Mouse (Mus musculus): Measurements from ENCODE around the gene Eps8l1.

The Eps8l1 gene

GRCm38 (mm10) chr7:4478021-4478795, 17.7 kb downstream of the Eps8l1 start:
- DNase-seq (ENCODE audit: low spot score in 2 of 2) = peak; percentile 35 to 64

- no peak for DNase-seq (ENCODE audit: low spot score in 2 of 2)
Observed at GRCm38 (mm10) chr7:4478796-4479291, 18.4 kb downstream of the Eps8l1 start.

- DNase-seq (ENCODE audit: low spot score in 2 of 2) = peak in 1 of 2 experiments; percentile 29
Observed at GRCm38 (mm10) chr7:4479674-4480073, 19.2 kb downstream of the Eps8l1 start.

GRCm38 (mm10) chr7:4482281-4482680, 21.8 kb downstream of the Eps8l1 start:
- no peak for DNase-seq (ENCODE audit: low spot score in 2 of 2)

GRCm38 (mm10) chr7:4491308-4491707, 30.8 kb downstream of the Eps8l1 start:
- DNase-seq (ENCODE audit: low spot score in 2 of 2) = no peak

GRCm38 (mm10) chr7:4492284-4493224, 32.1 kb downstream of the Eps8l1 start:
- no peak for DNase-seq (ENCODE audit: low spot score in 2 of 2)

- DNase-seq (ENCODE audit: low spot score in 2 of 2) = no peak
Observed at GRCm38 (mm10) chr7:4493991-4494390, 33.5 kb downstream of the Eps8l1 start.

GRCm38 (mm10) chr7:4496468-4496867, 36.0 kb downstream of the Eps8l1 start:
- DNase-seq (ENCODE audit: low spot score in 2 of 2) = no peak

GRCm38 (mm10) chr7:4497271-4497903, 36.9 kb downstream of the Eps8l1 start:
- no peak for DNase-seq (ENCODE audit: low spot score in 2 of 2)

GRCm38 (mm10) chr7:4498251-4498650, 37.8 kb downstream of the Eps8l1 start:
- DNase-seq (ENCODE audit: low spot score in 2 of 2) = peak in 1 of 2 experiments; percentile 45

- no peak for DNase-seq (ENCODE audit: low spot score in 2 of 2)
Observed at GRCm38 (mm10) chr7:4499034-4499433, 38.6 kb downstream of the Eps8l1 start.

GRCm38 (mm10) chr7:4500892-4501471, 40.5 kb downstream of the Eps8l1 start:
- peak; percentile 36 to 62 for DNase-seq (ENCODE audit: low spot score in 2 of 2)

- peak; percentile 85 to 94 for DNase-seq (ENCODE audit: low spot score in 2 of 2)
Observed at GRCm38 (mm10) chr7:4501558-4502397, 41.3 kb downstream of the Eps8l1 start, which contains the start of gene Ppp1r12c. TSS of gene Ppp1r12c (minus strand) at chr7:4501680.

GRCm38 (mm10) chr7:4502421-4503090, 42.1 kb downstream of the Eps8l1 start:
- DNase-seq (ENCODE audit: low spot score in 2 of 2) = no peak

- DNase-seq (ENCODE audit: low spot score in 2 of 2) = no peak
Observed at GRCm38 (mm10) chr7:4503100-4503499, 42.6 kb downstream of the Eps8l1 start.

- no peak for DNase-seq (ENCODE audit: low spot score in 2 of 2)
Observed at GRCm38 (mm10) chr7:4503858-4504257, 43.4 kb downstream of the Eps8l1 start.

- no peak for DNase-seq (ENCODE audit: low spot score in 2 of 2)
Observed at GRCm38 (mm10) chr7:4504646-4505435, 44.4 kb downstream of the Eps8l1 start.

GRCm38 (mm10) chr7:4507220-4507619, 46.7 kb downstream of the Eps8l1 start:
- no peak for DNase-seq (ENCODE audit: low spot score in 2 of 2)

All from cerebellum, postnatal 4 days (tissue).